Mouse (Mus musculus) adipocyte (in vitro differentiated cells): ENCODE data around the gene Gper1.

Experiments used
- DNase-seq: peaks from one replicate; pipeline ENCODE4 v3.0.0-alpha.2; 2016; ENCODE audit warnings: low spot score

Gper1 gene

DNA sequence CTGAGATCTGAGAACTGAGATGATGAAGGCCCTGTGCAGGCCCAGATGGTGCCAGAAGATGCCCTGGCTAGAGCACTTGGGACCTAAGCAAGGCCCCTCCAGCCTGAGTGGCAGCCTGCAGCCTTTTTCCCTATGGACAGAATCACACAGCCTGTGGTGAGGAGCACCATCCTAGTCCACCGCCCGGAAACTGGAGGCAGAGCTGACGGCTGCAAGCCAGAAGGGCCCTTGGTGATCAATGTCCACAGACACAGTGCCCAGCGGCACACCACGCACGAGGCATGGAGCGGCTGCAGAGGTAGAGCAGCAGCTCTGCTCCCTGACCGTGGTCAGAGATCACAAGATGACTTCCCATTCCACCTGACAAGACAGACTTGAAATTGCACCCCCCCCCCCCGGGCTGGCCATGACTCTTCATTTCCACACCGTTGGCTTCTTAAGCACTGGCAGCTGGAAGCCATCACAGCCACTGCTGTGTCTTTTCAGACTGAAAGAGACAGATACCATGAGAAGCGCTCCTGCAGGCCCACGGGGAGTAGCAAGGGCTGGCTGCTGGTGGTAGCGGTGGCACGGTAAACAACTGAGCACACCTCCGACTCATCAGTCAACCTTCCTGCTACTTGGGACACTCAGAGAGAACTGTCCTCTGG lies 11.2 kb upstream of the Gper1 start:
- no peak for DNase-seq

DNA sequence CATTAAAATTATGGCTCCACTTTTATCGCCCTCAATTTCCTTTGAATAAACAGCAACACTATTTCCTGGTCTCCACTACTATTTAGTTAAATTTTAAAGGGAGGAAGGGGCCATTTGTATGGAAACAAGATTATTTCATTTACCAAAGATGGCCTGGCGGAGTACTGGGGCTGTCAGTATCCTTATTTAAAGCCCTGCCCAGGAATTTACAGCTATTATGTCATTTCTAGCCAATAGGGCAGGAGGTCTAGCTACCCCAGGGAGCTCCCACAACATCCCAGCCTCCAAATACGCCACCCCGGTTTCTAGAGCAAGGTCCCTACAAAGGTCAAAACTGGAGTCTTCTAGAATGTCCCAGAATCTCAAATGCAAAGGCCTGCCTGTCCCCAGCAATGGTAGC lies 9.4 kb upstream of the Gper1 start:
- no peak for DNase-seq

DNA sequence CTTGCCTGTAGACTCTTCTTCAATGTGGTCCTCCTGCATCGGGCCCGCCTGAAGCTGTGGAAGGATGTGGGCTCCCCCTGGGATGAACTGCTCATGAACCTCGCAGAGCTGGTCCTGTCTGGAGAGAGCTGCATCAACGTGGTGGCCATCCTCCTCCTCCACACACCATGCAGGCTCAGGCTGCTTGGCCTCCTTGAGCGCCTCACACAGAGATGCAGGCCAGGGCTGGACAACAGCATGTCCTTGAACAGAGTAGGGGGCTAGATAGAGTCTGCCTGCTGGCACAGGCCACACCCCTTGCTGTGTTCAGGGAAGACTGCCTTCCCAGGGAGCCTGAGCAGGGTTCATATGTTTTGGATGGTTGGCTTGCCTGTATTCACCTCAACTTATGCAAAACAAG lies 8.0 kb upstream of the Gper1 start:
- DNase-seq = no peak

DNA sequence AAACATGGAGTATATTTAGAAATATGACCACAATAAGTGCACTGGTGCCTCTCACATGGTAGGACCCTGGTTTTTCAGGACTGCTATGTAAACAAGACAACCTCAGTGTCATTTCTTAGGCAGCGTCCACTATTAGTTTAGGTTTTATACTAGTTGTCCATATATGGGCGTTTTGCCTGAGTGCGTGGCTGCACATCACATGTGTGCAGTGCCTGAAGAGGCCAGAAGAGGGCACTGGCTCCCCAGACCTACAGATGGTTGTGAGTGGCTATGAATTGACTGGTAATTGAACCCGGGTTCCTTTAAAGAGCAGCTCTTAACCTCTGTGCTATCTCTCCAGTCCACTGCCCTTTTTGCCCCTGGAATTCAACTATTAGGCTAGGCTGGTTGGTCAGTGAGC lies 6.0 kb upstream of the Gper1 start:
- DNase-seq = no peak

DNA sequence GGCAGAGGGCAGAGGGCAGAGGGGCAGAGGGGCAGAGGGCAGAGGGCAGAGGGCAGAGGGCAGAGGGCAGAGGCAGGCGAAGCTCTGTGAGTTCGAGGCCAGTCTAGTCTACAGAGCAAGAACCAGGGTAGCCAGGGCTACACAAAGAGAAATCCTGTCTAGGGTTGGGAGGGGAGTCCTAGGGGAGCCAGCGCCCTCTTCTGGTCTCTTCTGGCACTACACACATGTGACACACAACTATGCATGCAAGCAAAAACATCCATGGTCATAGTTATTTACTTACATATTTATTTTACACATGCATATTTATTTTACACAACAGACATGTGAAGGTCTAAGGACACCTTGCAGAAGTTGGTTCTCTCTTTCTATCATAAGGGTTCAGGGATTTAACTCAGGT lies 5.5 kb upstream of the Gper1 start:
- DNase-seq = no peak

DNA sequence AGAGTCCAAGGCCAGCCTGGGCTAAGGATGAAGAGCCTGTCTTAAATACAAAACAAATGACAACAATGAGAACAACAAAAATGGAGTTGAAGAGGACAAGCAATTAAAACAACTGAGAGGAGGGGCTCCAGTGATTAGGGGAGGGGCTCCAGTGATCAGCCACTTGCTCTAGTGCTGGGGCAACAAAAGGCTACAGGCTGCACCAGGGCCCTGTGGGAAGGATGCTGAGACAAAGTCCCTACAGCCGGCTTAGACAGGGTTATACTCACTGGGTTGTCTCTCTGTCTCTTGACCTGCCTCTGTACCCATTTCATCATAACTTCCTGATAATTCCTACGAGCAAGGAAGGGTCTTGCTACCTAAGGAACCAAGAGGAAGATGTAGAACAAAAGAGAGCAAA lies 4.8 kb upstream of the Gper1 start:
- no peak for DNase-seq

DNA sequence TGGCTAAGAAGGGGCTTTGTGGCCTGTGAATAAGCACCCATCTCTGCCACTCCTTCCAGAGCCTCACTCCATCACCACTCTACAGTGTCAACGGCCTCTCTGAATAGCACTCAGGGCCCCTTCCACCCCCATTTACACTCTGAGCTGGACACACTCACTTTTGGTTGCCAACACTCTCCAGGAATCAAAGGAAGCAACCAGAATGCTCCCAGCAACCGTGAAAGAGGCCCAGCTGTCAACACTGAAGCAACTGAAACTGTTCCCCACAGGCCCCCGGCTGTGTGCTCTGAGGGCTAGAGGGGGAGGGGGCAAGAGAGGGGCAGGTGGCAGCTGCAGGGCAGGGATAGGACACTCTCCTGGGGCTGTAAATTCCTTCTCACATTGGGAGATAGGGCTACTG lies 4.3 kb upstream of the Gper1 start:
- DNase-seq = no peak

DNA sequence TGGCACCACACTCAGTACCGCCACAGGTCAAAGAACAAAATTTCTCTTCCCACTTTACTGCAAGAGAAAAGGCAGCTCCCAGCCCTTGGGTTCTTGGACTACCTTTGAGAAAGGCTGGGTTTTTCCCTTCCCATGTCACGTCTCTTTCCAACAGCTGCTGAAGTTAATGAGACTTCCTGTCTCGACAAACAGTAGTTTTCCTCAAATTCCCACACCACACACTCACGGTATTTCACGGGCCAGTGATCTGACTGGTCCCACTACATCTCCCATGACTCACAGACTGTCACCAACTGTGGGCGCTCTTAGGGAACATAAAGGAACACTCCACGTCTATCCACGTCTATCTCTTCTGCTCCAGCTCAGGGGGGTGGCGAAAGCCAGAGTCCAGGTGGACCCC lies 2.2 kb downstream of the Gper1 start:
- no peak for DNase-seq

DNA sequence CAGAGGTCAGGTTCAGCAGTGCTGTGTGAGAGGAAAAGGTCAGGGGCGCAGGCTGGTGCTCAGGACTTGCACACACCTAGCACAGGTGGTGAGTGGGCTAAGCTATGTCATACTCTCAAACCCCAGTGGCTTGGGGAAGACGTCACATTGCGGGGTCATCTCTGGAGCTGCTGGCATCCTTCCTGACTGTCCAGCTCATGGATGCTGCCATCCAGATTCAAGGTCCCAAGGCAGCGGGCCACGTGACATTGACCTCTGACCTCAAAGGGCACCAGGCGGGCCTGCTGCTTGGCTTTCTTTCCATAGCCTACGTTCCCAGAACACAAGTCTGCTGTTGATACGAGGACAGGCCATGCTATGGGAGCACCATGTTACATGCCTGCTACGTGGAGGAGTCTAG lies 4.0 kb downstream of the Gper1 start:
- no peak for DNase-seq

DNA sequence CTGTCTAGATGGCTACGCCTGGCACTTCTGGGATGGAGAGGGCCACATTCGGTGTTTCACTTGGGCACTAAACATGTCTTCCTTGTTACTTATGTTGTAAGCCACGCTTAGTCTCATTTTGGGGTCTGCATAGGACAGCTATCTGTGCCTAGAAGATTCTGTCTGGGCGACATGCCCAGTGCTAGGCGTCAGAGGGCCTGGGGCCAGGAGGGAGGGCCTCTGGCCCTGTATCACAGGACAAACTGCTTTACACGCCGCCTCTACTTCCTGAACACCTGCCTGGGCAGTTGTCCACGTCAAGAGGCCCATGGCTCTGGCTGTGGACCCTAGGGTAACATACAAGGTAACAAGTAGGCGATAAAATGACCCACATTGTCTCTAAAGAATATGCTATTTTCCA lies 5.0 kb downstream of the Gper1 start:
- DNase-seq = no peak

DNA sequence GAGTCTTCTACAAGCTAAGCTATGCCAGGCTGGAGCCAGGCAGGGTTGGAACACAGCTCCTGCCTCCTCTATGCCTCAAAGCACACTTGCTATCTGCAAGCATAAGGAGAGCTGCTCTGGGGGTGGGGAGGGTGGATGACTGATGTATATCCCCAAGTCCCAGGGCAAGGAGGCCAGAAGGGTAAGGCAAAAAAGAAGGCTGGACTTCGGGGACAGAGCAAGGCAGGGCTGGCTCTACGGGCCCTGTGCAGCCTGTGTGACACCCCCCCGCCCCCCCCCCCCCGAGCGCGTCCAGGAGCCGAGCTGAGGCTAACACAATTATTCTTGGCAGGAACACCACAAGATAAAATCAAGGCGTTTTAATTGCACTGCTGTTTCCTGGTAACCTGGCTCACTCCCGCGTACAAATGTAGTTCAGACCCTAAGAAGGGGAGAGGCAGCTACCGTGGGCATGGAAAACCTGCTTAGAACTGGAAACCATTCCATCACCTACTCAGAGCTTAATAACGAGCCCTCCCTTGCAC lies 6.9 kb downstream of the Gper1 start:
- no peak for DNase-seq

DNA sequence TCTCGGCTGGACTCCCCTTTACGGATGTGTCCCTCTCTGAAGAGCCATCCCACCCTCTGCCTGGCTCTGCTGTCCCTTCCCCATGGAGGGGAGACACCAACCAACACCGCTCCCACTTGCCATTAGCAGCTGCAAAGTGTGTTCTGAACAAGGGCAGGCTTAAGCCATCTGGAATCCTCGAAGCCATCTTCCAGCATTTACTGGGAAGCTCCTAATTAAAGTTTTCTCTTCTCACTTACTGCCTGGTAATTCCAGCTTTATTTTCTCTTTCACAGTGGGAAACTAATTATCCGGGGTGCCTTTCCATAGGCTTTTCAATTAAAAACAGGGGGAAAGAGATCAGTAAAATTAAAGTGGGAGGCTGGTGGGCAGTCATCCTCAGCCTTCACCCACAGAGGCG lies 9.4 kb downstream of the Gper1 start:
- DNase-seq = no peak

DNA sequence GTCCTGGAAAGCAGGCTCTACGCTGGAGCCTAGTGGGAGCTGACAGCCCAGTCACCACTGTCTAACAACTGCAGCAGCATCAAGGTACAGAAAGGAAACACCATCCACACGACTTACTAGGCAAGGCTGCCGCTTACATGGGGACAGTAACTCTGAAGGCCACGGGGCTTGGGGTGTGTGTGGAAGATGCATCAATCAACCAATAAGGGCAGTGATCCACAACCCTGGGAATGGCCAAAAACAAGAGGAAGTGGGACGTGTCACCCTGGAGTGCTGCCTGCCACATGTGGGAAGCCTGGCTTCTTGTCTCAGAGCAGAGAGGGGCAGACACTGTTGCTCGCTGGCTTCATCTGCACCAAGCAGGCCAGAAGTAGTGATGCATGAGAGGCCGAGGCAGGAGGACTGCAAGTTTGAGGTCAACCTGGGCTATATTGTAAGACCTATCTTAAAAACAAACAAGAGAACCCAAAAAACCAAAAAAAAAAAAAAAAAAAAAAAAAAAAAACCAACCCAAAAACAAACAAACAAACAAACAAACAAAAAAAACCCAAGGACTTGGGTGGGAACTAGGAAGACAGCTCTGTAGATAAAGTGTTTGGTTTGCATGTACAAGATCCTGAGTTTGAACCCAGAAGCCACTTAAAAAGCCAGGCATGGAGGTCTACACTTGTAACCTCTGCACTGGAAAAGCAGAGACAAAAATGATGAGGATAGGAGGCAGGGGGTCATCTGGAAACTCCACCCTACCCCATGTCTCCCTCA lies 10.0 kb downstream of the Gper1 start:
- DNase-seq = no peak

DNA sequence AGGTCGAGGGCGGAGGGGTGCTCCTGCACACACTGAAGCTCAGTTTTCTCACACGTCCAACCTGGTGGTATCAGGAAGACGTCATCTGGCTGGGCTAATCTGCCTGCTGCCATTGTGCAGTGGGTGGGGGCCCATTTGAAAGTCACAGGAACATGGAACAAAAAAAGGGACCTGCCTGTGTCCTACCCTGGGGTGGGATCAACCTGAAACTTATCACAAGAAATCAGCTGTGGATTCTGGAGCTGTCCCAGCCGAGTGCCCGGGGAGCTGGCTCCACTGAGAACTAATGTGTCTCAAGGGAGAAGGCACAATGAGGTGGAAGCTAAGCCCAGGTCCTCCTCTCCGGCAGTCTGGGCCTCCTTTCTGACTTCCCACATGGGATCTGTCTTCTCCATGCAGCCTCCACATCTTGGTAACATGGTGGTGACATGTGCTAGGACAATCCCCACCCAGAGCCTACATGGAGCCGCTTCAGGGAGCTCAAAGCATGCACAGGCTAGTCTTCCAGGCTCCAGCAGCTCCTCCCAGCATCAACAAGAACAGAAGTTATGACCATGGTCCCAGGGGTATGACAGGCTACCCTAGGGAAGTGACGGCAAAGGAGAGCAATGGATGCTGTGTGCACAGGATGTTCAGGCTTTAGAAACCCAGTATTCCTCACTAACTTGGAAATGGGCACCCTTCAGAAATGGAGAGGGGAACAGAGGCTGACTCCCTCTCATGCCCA lies 11.1 kb downstream of the Gper1 start:
- no peak for DNase-seq

DNA sequence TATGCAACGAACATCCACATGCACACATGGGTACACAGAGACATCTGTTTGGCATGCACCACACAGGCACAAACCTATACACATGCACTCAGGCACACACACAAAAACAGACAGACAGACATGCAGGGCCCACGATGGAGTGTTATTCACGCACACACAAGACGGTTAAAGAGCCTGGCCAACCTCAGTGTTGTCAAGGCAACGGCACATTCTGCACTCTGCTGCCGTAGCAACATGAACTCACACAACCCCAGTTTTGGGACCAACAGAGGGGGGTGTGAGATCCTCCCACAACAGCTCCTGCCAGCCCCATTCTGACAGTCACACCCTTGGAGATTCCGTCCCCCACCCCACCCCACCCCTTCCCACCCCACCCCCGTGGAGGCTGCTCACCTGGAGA lies 12.0 kb downstream of the Gper1 start:
- no peak for DNase-seq

DNA sequence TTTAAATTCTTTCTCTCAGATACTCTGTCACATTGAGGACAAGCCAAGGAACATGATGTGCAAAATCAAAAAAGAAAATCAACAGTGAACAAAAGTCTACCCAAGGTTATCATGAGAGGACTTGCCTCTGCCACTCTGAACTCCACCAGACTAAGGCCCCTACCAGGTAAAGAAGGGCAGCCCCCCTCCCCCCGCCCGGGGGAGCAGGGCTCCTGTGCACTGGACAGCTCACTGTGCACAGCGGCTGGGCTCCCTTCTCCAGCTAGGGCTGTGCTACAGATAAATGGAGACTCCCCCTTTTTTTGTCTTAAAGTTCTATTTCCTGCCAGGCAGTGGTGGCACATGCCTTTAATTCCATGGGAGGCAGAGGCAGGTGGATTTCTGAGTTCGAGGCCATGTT lies 14.8 kb downstream of the Gper1 start:
- no peak for DNase-seq

DNA sequence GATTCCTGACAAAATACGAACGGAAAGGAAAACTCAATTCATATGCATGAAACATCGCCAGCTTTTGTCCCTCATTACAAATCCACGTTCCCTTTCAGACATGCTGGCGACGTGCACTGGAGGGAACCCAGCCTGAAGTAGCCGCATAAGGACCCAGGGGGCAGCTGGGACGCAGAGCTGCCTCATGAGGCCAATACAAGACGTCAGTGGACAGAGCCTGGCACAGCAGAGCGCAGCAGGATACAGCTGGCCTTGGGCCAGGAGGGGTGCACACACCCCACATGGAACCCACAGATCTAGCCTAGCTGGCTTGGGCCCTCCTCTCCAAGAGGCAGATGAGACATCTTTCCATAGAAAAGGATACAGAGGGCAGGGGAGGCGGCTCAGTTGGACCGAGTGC lies 15.5 kb downstream of the Gper1 start:
- DNase-seq = no peak

DNA sequence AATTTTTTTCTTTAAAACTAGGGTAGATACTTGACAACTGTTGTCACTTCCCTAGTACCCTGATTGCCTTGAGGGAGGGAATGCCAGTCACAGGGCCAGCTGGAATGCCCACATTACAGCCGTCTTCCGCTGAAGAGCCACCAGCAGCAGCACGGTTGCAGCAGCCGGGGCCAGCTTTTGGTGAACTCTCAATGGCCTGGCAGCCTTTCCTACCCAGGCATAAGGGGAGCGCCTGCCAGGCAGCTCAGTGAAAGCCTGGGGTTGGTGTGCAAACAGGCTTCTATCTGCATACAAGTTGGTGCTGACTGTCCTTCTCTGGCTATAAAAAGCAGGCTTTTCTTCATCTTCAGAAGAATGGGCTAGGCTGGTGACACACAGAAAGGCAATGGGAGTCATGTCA lies 17.5 kb downstream of the Gper1 start:
- peak; percentile 59 for DNase-seq

DNA sequence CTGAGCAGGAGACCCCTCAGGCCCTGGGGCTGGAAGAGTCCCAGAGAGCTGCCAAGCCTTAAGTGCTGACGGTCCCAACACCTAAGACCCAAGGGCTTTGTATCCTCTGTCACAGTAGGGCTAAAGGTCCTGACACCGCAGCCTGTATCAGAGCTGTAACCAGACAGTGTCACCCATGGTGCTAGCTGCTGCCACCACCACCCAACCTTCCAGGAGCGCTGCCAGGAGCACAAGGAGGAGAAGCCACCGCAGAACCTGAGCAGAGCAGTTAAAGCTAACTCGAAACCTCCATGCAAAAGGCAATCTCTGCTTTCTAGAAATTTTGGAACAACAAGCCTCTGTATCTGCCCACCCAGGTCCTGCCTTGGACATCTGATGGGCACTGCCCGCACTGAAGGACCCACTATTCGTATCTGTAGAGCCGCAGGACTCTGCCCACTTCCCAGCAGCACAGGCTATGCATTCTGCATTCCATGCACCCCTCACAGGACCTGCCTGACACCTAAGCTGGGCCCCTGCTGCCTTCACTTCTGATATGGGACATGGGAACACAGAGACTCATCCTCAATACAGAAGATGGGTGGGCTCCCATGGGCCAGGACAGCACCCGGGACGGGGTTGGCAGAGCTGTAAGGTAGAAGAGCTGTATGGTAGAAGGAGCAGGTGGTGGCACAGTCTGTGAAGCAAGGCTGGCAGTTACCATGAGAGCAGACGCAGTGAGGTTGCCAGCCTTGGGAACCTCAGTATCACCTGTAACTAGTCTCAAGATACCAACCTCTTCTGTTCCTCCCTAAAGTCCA lies 18.2 kb downstream of the Gper1 start:
- no peak for DNase-seq

DNA sequence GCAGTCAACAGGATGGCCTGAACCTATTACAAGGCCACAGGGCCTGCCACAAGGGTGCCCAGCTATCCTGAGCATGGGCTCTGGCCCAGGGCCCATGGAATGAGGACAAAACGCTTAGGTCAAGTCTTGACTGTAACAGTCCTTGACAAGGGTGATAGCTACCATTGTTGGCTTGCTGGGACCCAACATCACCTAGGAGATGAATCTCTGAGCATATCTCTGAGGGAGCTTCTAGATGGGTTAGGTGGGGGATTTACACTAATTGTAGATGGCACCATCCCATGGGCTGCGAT lies 18.7 kb downstream of the Gper1 start:
- no peak for DNase-seq

DNA sequence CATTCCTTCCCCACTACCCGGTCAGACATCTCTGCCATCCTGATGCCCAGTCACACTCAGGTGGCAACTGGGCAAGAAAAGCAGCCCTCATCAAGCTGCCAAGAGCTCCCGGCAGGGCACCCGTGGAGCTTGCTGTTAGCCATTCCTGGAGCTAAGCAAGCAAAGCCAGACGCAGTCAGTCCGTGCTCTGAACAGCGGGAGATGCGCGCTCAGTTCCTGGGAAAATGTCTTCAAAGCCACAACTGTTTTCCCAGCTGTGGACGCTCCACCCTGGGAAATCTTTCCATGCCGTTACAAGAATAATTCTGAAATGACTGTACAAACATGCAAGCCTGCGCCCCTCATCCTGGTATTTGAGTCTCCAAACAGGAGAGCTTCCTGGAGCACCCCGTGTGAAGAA lies 19.5 kb downstream of the Gper1 start:
- no peak for DNase-seq

DNA sequence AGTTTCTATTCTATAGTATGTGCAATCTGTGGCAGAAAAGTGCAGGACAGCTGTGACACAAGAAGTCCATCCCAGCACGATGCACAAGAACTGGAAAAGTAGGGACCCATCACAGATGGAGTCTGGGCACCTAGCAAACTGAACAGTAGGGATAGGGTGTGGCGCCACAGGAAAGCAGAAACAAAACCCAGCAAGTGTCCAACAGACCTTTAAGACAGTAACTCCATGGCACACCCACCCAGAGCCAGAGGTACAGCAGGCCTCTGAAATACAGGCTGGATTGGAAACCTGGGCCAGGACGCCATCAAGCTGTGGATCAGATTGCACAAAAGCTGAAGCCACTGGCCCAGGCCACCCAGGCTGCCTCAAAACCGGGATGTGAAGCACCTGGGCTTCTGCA lies 20.0 kb downstream of the Gper1 start:
- DNase-seq = no peak

DNA sequence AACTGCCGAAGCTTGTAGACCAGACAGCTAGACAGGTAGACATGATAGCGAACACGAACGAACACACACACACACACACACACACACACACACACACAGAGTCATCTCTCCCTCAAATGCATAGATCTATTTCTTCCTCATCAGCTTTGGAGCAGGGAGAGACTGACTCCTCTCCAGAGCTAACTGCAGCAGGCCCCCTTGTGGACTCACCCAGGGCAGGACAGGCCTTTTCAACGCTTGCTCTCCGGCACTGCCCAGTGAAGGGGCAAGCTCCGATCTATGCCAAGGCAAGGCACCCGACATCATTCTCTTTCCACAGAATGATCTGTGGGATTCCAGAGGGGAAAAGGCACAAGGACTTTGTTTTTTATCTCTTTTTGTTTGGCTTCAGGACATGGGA lies 22.3 kb downstream of the Gper1 start:
- DNase-seq = peak; percentile 29
